Mouse (Mus musculus): ENCODE measurements at regions not wholly inside any gene's neighbourhood (a gene's known extent, or its start where the extent isn't known, plus 50 kb on each side); places are given as distances from the start of the nearest gene placed in this dataset.

DNA sequence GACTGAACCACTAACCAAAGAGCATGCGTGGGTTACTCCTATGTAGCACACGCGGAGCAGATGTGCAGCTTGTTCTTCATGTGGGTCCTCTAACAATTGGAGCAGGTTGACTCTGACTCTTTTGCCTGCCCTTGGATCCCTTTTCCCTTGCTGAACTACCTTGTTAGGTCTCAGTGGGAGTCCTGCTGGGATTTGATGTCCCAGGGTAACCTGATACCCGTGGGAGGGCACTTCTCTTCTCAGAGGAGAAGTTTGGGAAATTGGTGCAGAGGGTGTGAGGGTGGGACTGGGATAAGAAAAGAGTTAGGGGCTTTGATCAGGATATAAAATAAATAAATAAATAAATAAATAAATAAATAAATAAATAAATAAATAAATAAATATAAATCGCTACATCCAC is 179.7 kb upstream of the Tas2r134 start:
- DNase-seq, result no peak

DNA sequence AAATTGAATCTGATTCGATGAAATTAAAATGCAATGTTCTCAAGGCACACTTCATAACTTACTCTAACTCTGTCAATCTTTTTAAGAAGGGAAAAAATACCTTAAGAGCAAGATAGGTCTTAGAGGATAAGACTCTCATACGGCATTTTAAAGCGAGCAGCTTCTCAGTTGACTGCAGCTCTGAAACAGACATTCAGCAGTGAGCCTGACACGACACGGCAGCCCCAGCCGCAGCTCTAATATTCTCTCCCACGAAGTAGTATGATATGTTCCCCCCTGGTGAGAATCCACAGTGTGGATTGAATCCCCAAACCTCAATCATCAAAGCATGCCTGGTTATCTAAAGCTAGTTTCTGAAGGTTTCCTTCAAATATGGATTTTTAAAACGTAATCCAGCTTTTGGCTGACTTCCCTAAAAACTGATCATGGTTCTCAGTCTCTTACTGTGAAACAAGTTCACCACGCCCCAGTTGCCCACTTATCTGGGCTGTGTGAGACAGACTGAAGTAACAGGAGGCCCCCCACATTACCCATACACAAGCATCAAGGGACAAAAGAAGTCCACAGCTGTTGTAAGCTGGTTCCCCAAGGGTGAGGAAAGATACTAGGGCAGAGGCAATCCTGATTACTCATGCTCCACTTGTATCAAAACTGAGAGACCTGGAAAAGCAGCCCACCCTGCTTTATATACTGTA is 182.8 kb upstream of the Tas2r134 start:
- DNase-seq, result no peak

DNA sequence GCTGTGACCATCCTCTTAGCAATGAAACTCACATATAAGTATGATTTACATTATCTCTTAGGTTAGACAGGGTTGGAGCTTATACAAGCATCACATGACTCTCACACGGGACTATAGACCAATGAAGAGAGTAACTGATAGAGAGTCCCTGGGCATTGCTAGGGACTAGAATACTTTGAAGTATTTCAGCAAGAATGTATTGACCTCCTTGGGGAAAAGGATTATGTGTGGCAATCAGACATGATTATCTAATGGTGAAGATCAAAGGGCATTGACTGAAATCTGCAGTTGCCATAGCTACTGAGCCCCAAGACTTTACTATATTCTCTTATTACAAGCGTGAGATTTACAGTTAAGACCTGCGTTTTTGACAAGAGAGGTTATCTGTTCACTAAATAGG is 183.4 kb upstream of the Tas2r134 start:
- DNase-seq, result no peak

DNA sequence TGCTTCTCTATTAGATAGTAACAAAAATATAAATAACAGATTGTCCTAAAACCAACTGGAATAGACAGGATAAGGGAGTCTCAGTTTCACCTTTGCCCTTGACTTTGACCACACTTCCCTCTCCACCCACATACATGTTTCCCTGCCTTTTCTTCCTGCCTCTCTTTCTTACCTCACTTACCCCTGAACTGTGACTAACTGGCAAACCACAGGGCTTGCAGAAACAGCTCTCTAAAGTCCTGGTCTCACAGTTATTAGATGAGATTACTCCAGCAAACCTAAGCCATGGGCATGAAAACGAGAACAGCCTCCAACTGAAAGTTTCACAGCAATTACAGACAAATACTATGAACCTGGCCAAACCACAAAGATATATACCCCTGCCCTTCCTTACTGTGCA is 188.3 kb upstream of the Tas2r134 start:
- no peak for DNase-seq

DNA sequence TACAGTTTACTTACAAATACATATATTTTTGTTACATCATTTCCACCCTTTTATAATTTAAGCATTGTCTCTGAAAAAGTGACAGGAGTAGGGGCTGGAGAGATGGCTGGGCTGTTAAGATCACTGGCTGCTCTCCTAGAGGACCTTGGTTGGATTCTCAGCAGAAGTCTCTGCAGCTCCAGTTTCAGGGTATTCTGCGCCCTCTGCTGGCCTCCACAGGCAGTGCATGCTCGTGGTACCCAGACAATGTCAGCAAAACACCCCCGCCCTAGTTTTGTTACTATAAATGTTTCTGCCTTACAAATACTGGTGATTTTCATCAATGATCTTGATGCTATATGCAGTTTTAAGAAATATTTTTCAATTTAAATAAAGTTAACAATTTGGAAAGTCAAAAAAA is 190.7 kb upstream of the Tas2r134 start:
- DNase-seq, result no peak

DNA sequence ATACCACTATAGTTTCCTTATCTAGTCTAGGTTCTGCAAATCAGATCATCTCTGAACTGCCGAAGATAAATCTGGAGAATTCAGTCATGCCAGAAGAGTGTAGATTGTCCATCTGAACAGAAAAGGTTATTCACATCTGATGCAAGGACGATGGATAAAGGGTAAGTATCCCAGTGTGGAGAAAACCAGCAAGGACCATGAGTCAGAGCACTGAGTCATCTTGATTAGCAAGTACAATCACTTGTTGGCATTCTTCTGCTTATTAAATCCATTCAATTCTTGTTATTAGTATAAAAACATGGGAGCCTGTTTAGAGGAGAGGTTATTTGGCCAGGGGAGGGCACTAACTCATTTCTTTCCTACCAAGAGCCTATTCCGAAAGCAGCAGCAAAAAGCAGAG is 195.7 kb upstream of the Tas2r134 start:
- no peak for DNase-seq

DNA sequence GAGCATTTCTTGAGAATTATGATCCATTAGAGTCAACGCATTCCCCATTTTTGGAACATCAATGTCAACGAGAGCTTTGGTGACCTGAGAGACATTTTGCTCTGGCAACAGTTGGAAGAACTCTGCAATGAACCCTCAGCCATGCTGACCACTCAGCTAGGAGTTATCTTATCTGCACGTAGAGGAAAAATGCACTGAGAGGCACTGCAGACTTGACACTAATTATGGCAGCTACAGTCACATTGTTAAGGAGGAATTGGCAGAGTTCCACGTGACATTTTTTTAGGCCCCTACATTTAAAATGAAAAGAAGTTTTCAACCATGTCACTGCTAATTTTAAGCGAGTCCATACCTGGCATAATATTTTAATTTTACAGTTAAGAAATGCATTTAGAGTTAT is 197.6 kb upstream of the Tas2r134 start:
- no peak for DNase-seq

DNA sequence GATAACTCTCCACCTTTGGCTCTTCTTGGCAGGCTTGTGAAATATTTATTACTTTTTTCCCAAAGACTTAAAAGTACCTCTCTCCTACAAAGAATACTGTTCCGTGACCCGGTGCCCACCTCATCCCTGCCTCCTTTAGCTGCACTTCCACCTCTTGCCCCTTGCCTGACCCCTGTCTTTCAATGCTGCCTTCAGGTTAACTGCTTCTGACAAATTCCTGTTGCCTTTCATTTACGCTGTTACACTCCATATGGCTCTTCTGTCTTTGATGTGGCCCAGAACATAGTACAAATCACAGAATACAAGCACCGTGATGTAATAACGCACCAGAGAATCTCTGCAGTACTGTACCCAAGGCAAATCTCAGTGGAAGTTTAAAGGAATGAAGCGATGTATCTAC is 204.9 kb upstream of the Tas2r134 start:
- no peak for DNase-seq

DNA sequence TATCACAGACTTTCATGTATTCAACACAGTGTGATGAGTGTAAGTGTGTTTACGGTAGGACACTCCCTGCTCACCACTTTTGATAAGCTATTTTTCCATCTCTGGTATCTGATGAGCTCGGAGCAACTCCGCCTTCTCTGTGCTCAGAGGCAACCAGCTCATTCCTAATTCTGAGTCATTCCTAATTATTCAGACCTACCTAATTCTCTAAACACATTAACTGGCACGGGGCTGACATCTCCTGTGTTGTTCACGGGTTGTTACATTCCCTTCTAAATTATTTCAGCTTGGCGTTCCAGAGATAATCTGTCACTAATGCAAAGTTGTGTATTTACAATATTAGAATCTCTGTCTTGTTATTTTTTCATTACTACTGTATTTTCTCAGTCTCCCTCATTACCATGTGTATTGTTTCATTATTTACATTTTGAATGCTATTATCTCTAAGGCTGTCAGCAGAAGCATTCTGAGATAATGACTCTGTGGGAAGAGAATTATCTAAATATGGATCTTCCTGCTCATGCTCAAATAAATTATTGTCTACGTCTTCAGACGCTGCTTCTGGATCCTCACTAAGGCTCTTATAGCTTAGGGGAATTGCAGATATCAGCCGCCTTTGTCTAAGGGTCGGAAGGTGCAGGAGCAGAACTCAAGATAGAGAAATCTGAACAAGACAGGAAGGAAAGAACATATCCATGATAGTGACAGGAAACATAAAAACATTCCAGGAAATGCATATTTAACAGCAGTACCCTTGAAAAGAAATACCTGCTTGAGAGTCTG is 209.2 kb upstream of the Tas2r134 start:
- no peak for DNase-seq

DNA sequence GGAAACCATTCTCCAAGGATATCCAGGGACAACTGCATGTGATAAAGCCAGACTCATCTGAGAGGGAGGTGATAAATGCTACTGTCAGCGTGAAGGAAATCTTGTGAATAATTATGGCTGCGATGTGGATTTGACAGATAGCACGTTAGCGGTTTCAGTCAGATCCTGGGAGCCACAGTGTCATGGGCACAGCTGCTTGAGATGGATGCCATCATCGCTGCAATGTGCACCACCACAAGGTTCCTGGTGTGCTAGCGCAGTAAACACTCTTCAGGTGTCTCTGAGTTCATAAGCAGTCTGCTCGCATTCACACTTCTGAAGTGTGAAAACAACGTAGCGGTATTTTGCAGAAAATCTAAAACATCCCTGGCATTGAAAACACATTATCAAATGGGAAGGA is 238.9 kb upstream of the Tas2r134 start:
- no peak for DNase-seq

DNA sequence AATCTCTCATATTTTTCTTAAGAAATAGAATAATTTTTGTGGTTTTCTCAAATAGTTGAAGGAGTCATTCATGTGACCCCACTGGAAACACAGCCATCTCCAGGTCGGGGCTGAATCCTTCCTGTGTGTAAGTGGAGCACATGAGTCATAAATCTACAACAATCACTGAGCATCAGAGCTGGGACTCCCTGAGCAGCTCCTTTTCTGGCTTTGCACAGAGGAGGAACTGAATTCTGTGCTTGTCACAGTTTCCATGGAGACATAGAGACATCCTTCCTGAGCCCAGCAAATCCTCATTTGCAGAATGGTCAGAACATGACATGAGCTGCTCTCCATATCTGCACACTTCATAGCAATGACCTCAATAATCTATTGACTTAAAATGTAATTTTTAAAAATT is 238.2 kb upstream of the Rnd3 start:
- no peak for DNase-seq

DNA sequence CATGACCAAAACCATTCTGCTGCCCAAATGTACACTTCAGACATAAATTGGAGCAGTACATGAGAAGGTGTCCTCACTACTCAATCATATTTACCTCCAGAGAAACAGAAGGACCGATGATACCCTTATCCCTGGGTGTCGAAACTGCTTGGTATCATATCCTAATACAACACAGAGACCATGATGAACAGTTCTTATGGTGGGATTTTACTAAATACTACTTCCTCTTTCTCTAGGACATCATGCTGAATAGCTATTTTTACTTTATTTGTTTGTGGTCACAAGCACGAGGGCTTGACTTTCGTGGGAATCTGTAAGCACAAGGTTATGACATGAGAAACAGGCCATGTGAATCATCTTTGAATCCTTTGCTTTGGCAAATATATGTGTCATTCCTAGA is 227.7 kb upstream of the Rnd3 start:
- no peak for DNase-seq

DNA sequence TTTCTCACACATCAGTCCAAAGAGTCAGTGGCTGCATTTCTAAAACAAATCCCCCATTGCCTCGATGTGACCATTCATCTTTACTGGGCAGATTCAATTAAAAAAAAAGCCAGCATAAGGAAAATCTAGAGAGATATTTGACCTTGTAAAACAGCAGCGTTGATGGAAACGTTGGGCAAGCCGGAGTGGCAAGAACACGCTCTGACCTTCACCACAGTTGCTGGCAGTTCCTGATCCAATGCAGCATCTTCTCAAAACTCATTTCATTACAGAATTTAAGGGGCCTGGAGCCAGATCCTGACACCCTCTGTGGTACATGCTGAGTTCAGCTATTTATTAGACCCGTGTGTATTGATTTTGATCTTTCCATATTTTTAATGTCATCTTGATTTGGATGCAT is 225.7 kb upstream of the Rnd3 start:
- DNase-seq, result no peak

DNA sequence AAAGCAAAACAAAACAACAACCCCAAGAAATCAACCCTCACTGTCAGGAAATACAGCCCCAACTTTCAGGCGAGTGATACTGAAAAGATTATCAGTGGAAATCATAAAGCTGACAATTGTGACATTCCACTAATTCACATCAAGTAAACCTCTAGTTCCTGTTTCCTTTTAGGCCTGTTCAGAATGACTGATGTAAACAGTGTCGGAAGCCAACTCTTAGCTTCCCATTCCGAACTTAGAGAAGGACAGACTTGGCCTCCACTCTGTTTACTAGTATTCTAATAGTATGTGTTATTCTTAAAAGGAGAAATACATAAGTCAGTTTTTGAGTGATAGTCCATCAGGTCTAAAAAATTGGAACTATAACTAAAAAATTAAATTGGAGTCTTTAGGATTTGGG is 223.9 kb upstream of the Rnd3 start:
- no peak for DNase-seq

DNA sequence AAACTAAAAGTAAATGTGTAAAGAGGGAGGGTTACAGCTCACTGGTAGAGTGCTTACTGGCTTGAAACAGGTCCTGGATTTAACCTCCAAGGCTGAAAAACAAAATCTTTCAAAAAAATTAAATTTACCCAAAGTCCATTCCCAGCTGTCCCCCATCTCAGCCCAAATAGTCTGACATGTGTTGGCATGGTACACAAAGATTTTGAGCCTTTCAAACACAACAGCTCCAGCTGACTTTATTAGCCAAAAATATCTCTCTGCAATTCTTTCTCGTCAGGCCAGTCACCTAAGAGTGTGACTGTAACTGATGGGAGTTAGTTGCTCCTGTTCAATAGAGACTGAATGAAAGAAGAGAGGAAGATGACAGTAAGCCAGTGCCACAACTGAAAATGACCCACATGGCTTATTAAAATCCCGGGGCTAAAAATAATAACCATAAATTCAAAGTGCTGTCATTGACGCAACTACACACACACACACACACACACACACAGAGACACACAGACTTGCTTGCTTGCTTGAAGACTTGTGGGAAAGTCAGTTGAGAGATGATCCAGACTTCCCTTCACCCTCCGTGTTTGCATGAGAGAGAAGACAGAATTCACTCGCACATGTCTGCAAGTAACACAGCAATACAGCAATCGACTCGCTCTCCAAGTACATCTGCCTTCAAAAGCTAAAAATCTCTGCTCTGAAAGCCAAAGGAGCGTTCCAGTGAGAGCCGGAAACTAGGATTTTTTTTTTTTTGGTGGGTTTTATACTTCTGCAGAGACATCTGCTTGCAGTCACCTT is 214.1 kb upstream of the Rnd3 start:
- no peak for DNase-seq

DNA sequence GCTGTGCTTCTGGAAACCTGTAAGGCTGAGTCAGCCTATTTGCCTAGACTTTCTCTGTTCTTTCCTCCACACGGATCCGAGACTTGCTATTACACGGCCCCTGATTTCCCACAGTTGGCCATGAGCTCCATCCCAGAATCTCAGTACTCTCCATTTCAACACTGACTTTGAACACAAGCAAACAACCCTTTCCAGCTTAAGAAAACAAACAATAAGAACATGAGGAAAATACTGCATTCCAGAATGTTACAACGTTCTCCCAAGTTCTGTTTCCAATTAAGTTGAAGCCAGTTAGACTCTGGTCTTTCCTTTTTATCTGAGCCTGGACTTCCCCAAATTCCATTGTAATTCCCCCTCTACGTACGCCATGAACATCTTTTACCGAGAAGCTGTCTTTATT is 206.4 kb upstream of the Rnd3 start:
- no peak for DNase-seq

DNA sequence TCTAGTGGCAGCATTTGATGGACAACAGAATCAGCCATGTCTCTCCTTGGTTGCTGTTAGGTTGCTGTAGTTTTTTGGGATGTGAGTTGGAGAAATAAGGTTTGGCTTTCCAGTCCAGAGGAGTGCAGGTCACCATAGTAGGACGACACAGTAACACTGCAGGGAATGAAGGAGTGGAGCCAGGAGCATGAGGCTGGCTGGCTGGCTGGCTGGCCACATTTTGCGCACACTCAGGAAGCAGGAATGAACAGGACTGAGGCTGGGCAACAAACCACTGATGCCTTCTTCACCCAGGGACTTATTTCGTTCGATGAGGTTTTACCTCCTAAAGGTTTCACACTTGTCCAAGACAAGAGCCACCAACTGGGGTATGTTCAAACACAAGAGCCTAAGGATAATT is 205.9 kb upstream of the Rnd3 start:
- no peak for DNase-seq

DNA sequence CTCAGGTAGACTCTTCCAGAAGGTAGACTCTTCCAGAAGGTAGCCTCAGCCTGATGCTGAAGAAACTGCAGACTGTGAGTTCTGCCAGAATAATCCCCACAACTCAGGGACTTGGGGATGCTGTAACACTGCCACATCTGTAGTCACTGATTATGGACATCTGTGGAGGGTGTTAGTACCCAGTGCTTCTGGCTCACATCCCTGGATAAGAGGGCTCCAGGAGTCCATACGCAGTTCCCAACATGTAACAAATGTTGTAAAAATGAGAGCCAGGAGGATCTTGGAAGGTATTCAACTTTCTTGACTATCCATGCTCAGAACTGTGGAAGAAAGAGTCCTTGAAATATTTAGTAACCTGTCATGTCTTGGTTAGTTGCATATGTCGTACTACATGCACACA is 200.7 kb upstream of the Rnd3 start:
- DNase-seq, result no peak

DNA sequence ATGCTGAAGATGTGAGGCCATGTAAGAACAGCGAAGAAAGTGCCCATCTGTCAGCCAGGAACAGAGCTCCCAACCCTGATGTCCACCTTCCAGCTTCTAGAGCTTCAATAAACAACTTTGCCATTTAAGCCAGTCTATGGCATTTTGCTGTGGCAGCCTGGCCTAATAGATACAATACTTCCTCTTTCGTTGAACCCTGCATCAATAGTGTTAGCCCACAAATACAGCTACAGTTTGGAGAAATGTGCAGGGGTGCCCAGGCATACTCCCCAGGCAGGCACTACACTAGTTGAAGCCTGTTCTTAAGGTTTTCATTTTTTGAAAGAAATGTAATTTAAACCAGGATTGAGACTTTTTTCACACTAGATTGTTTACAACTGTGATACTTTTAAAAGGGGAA is 199.9 kb upstream of the Rnd3 start:
- no peak for DNase-seq

DNA sequence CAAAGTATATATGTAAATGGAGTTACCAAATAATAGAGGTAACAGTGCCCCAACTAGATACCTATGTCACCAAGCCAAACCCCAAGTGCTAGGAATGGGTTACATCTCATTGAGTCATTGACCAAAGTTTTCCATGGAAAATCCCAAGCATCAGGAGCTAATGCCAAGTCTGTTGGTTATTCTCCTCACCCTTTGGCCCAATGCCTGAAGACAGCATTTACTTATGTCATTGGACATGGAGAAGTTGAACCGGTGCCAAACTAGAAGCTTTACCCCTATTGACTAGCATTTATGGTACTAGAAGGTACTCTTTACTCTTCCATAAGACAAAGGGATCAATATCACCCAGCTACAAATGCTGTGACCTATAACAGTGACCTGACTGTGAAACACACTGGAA is 198.2 kb upstream of the Rnd3 start:
- no peak for DNase-seq

DNA sequence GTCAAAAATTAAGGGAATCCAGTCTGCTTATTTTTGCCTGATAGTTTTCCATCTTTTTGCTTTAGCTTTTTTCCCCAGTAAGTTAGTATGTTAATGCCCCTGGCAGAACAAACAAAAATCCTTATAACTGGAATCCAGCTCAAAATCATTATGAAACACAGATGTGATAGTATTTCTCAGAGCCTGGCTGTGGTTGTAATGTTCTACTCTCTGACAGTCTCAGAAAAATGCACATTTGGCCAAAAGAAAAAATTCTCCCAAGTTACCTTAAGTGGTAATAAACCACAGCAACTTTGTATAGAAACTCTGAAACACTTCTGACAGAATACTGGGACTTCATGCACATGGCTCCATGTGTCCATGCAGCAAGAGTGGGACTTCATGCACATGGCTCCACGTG is 193.5 kb upstream of the Rnd3 start:
- no peak for DNase-seq

DNA sequence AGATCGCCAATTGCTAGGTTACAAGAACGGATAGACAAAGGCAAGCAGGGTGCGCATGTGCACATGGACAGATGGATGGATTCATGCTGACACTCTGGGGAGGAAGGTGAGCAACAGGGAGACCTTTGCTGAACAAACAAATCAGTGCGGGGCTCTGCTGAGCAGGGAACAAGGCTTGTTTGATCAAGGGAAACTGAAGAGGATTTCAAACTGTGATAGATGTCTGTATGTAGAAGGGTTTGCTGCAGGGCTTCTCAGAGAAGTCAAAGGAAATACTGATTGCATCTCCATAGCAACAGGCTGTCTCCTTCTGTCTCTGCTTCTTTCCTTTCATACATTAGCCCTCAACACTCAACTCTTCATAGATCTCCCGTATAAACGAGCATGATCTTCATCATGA is 185.5 kb upstream of the Rnd3 start:
- DNase-seq, result no peak

DNA sequence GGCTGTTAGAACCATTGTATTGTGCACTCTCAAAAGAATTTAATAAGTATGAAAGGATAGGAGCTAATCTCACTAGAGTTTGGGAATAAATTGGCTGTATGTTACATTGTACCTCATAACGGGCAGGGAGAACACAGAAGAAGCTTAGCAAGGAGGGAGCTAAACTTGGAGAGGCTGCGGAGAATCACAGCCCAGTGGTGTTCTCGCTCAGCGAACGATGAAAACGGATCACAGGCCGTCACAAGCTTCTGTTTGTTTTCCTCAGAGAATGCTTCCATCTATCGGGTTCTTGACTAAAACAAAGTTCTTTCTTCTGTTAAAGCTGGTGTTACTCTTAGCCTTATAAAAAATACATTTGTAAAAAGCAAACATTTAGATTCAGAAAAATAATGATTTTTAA is 178.2 kb upstream of the Rnd3 start:
- no peak for DNase-seq

DNA sequence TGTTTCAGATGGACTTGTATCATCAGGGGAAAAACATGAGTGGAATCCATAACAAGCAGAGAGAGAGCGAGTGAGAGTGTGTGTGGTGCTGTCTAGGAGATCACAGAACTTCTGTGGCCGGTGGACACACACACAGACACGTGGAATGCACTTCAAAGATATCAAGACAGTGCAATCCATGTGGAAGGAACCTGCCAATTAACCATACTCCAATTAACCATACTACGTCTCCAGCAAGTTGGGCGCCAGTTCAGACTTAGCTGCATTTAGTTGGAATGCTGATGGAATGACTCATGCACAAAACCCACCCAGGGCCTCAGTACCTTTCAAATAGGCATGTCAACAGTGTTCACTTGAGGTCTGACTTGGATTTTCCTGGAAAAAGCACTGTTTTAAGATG is 172.8 kb upstream of the Rnd3 start:
- DNase-seq, result no peak

Measured in layer of hippocampus, adult 9-11 months (tissue).